Mouse (Mus musculus) left cerebral cortex, postnatal 4 days (tissue): ENCODE data around the gene Rpusd4. TPM values are rescaled to one million over a fixed set of nuclear protein-coding genes. Genes with fewer than 3 reads are reported as not detected.

Source experiments
- DNase-seq: peaks from one replicate; pipeline ENCODE4 v3.0.0-alpha.2; 2022
- intact Hi-C: fragments of 180-260 bp; cut with DNase I; formaldehyde crosslinking; loops from one replicate; pipeline ENCODE4 v1.15.1; 2025
- total RNA-seq, 2 experiments: library from RNA; stranded (reverse); gene quantifications; 2 replicates each; pipeline ENCODE4 v1.2.3; 2021

The Rpusd4 gene
- 10 to 100 TPM in 1 of 2 experiments, 1 to 10 TPM in 1; 9.1 to 12.4 TPM for total RNA-seq

GRCm38 (mm10) chr9:35267146-35267975 is at the start of gene Rpusd4, which contains the start of gene Fam118b:
Rpusd4 (plus strand) TSS chr9:35267865.
Fam118b (minus strand) TSS chr9:35267805.
- DNase-seq: peak; percentile 95
- intact Hi-C loops: no loop called here

GRCm38 (mm10) chr9:35217963-35218362 is 49.7 kb upstream of the Rpusd4 start:
- no peak for DNase-seq
- intact Hi-C loops: loop anchor here (10.0 kb wide), 1 partner anchor 327 kb away; no protein-coding TSS in a partner anchor

- intact Hi-C loops: no loop called here
These were observed 44.2 kb upstream of the Rpusd4 start for GRCm38 (mm10) chr9:35223466-35223865.

GRCm38 (mm10) chr9:35228671-35229070 is 39.0 kb upstream of the Rpusd4 start:
- no peak for DNase-seq

More at GRCm38 (mm10) chr9:35223466-35223865, 44.2 kb upstream of the Rpusd4 start:
- DNase-seq: no peak

GRCm38 (mm10) chr9:35235996-35236395 is 31.7 kb upstream of the Rpusd4 start:
- intact Hi-C loops: no loop called here
- no peak for DNase-seq

More at GRCm38 (mm10) chr9:35228671-35229070, 39.0 kb upstream of the Rpusd4 start:
- intact Hi-C loops: no loop called here

GRCm38 (mm10) chr9:35238371-35238770 is 29.3 kb upstream of the Rpusd4 start:
- intact Hi-C loops: no loop called here
- no peak for DNase-seq

- no peak for DNase-seq
These were observed 28.6 kb upstream of the Rpusd4 start for GRCm38 (mm10) chr9:35238915-35239571.

GRCm38 (mm10) chr9:35239734-35240133 is 27.9 kb upstream of the Rpusd4 start:
- intact Hi-C loops: no loop called here
- DNase-seq: no peak

More at GRCm38 (mm10) chr9:35238915-35239571, 28.6 kb upstream of the Rpusd4 start:
- intact Hi-C loops: no loop called here

GRCm38 (mm10) chr9:35247405-35247804 is 20.3 kb upstream of the Rpusd4 start:
- no peak for DNase-seq
- intact Hi-C loops: no loop called here

- intact Hi-C loops: no loop called here
- no peak for DNase-seq
These were observed 18.2 kb upstream of the Rpusd4 start for GRCm38 (mm10) chr9:35249476-35249875.

GRCm38 (mm10) chr9:35257365-35257764 is 10.3 kb upstream of the Rpusd4 start:
- no peak for DNase-seq
- intact Hi-C loops: no loop called here

- DNase-seq: no peak
- intact Hi-C loops: no loop called here
These were observed 5.2 kb upstream of the Rpusd4 start for GRCm38 (mm10) chr9:35262418-35262817.

- intact Hi-C loops: no loop called here
These were observed 4.2 kb upstream of the Rpusd4 start for GRCm38 (mm10) chr9:35263431-35263830.

GRCm38 (mm10) chr9:35264509-35264908 is 3.2 kb upstream of the Rpusd4 start:
- DNase-seq: no peak
- intact Hi-C loops: no loop called here

More at GRCm38 (mm10) chr9:35263431-35263830, 4.2 kb upstream of the Rpusd4 start:
- no peak for DNase-seq

GRCm38 (mm10) chr9:35267976-35268715 is 481 bp downstream of the Rpusd4 start:
- DNase-seq: no peak
- intact Hi-C loops: no loop called here

GRCm38 (mm10) chr9:35277855-35278365 is 10.2 kb downstream of the Rpusd4 start:
- no peak for DNase-seq
- intact Hi-C loops: no loop called here

GRCm38 (mm10) chr9:35278451-35278850 is 10.8 kb downstream of the Rpusd4 start:
- no peak for DNase-seq
- intact Hi-C loops: no loop called here

GRCm38 (mm10) chr9:35282006-35282850 is 14.6 kb downstream of the Rpusd4 start:
- DNase-seq: peak; percentile 44

GRCm38 (mm10) chr9:35282851-35283200 is 15.2 kb downstream of the Rpusd4 start:
- no peak for DNase-seq
- intact Hi-C loops: loop anchor here (2.0 kb wide), 1 partner anchor 252 kb away; no protein-coding TSS in a partner anchor

More at GRCm38 (mm10) chr9:35282006-35282850, 14.6 kb downstream of the Rpusd4 start:
- intact Hi-C loops: loop anchor here (2.0 kb wide), 1 partner anchor 253 kb away; no protein-coding TSS in a partner anchor
